Mouse (Mus musculus) heart, adult 2 months (tissue): ENCODE measurements around the gene Rap1b. TPM values are rescaled to one million over a fixed set of nuclear protein-coding genes. Genes with fewer than 3 reads are reported as not detected.

Source experiments
- DNase-seq, 2 experiments: peaks; one replicate each; pipeline ENCODE4 v3.0.0; 2021
- H3K27ac ChIP-seq: fragments of 200-600 bp; 2 replicates; pipeline ENCODE4 v1.8.1; 2022
- H3K27me3 ChIP-seq: fragments of 200-500 bp; 2 replicates; pipeline ENCODE4 v1.6.1; 2012; ENCODE audit warnings: mild to moderate bottlenecking, low read length, inconsistent platforms, mixed read lengths; ENCODE audit not compliant: control insufficient read depth, insufficient read depth
- H3K36me3 ChIP-seq: fragments of 200-500 bp; 2 replicates; pipeline ENCODE4 v1.6.1; 2012; ENCODE audit warnings: low read length, inconsistent platforms; ENCODE audit not compliant: control insufficient read depth, insufficient read depth
- H3K4me1 ChIP-seq: fragments of 200-500 bp; 2 replicates; pipeline ENCODE4 v1.6.1; 2011; ENCODE audit warnings: low read length; ENCODE audit not compliant: control insufficient read depth, insufficient read depth
- H3K4me3 ChIP-seq: fragments of 200-600 bp; 2 replicates; pipeline ENCODE4 v1.8.1; 2022
- H3K79me2 ChIP-seq: fragments of 200-500 bp; replicated peaks from 2 replicates; pipeline ENCODE4 v1.6.1; 2012; ENCODE audit warnings: mild to moderate bottlenecking, inconsistent platforms, low read length, moderate library complexity, mixed read lengths; ENCODE audit not compliant: control insufficient read depth, insufficient read depth
- H3K9ac ChIP-seq: fragments of 200-500 bp; 2 replicates; pipeline ENCODE4 v1.6.1; 2012; ENCODE audit warnings: low read depth, mild to moderate bottlenecking, control low read depth, inconsistent platforms, low read length, mixed read lengths
- CTCF ChIP-seq: fragments of 200-600 bp; IDR thresholded peaks from 2 replicates; pipeline ENCODE4 v1.8.1; 2022; ENCODE audit warnings: antibody characterized with exemption, mild to moderate bottlenecking, moderate library complexity
- EP300 ChIP-seq: fragments of 200-500 bp; IDR thresholded peaks from 2 replicates; pipeline ENCODE4 v1.6.1; 2011; ENCODE audit warnings: low read depth, low read length, control low read depth; ENCODE audit not compliant: insufficient read depth
- POLR2A ChIP-seq: fragments of 200-500 bp; IDR thresholded peaks from 2 replicates; pipeline ENCODE4 v1.6.1; 2011; ENCODE audit warnings: mild to moderate bottlenecking, low read depth, low read length, control low read depth; ENCODE audit not compliant: insufficient read depth
- WGBS: fragments of 180-500 bp; shearing (Covaris S2); methylation state at CpG from one replicate; pipeline ENCODE4 v1.1.7; 2018; 5-methylcytosine and 5-hydroxymethylcytosine counted together
- intact Hi-C: fragments of 180-260 bp; cut with DNase I; formaldehyde crosslinking; loops from one replicate; pipeline ENCODE4 v1.15.1; 2025
- polyA plus RNA-seq: library from polyadenylated mRNA; depleted of rRNA; stranded (reverse); fragments of >200 nt; gene quantifications from 2 replicates; pipeline ENCODE4 v1.2.3, GENCODE M21; 2012
- total RNA-seq, 2 experiments: library from RNA; stranded (reverse); gene quantifications; 2 replicates each; pipeline ENCODE4 v1.2.3; 2021

Gene Rap1b
- total and polyA plus RNA-seq, 3 experiments = 23.4 to 53.4 (median 48.0) TPM

DNA sequence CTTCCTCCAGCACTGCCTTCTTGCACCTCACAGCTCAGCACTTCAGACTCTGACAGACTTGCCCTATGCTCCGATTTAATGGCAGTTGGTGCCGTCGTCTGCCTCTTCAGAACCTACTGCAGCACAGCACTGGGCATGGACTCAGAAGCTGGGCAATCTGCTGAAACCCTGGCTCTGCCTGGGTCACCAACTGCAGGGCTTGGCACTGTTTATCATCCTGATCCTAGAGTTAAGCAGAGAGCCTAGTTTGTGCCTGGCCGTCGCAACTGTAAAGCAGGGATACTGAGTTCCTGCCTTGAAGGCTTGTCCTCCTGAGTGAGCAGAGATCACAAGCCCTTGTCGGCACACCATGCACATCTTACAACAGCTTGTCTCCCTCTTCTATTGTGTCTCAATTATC lies 29.1 kb downstream of the Rap1b start:
- Histone ChIP-seq H3K4me1 (no peaks in the 10 kb centered on the region), H3K27me3 (no peaks in the 10 kb centered on the region), H3K36me3 (peaks cover 18% of the 10 kb centered on the region), H3K79me2 (peaks cover under 1% of the 10 kb centered on the region; the same call in 1 of the 2 replicates), H3K27ac (no peak overlapping the region), H3K9ac (no peak overlapping the region), H3K4me3 (no peak overlapping the region)
- DNase-seq = no peak
- WGBS = 79% methylated on average over 6 of the region's 6 CpGs
- intact Hi-C loops = no loop called here
- no peak for TF ChIP-seq EP300
- no peak for TF ChIP-seq CTCF
- TF ChIP-seq POLR2A = no peak

DNA sequence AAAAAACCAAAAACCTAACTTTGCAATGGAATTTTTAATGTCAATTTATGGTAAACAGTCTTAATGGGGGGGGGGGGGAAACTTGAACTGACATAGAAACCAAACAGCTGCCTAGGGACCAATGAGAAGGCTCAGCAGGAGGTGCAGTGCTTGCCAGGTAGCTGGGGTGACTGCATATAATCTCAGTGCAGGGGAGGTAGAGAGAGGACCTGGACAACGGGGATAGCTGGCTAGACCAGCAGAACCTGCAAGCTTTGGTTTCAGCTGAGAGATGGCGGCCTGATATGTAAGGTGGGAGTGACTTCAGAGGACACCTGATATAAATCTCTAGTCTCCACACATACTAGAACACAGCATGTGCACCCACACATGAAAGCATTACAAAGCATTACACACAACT lies 33.3 kb downstream of the Rap1b start:
- DNase-seq = peak in 1 of 2 experiments; percentile 9
- Histone ChIP-seq H3K4me1 (no peaks in the 10 kb centered on the region), H3K36me3 (peaks cover 10% of the 10 kb centered on the region), H3K4me3 (no peak overlapping the region), H3K79me2 (no peaks in the 10 kb centered on the region), H3K27ac (no peak overlapping the region), H3K27me3 (no peaks in the 10 kb centered on the region), H3K9ac (no peak overlapping the region)
- WGBS = 85% methylated on average over 2 of the region's 2 CpGs
- no peak for TF ChIP-seq EP300
- no peak for TF ChIP-seq CTCF
- no peak for TF ChIP-seq POLR2A
- intact Hi-C loops = no loop called here

GRCm38 (mm10) chr10:117811555-117811954 lies 34.3 kb downstream of the Rap1b start:
- WGBS = 92% methylated on average over 8 of the region's 8 CpGs
- DNase-seq = peak in 1 of 2 experiments; percentile 14
- H3K27me3 ChIP-seq = no peaks in the 10 kb centered on the region
- intact Hi-C loops = no loop called here
- H3K79me2 ChIP-seq = no peaks in the 10 kb centered on the region
- H3K27ac ChIP-seq = no peak overlapping the region
- peaks cover 10% of the 10 kb centered on the region for H3K36me3 ChIP-seq
- H3K4me3 ChIP-seq = no peak overlapping the region
- TF ChIP-seq EP300 (no peak), CTCF (no peak), POLR2A (no peak)
- no peaks in the 10 kb centered on the region for H3K4me1 ChIP-seq
- H3K9ac ChIP-seq = no peak overlapping the region

DNA sequence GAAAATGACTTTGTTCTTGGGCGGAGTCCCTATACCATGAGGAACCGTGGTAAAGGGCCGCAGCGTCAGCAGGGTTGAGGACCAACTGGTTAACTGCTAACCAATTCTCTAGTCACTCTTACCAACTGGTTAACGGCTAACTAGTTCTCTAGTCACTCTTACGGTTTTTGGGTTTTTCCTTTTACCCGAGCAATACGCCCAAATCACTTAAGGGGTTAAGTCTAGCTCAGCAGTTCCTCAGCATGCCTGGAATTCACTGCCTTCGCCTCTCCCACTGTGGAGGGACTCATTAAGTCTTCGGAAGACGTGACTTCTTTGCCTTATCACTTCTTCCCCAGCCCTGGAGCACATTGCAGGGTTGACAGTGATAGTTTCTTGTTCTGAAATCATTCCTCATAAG lies 35.3 kb downstream of the Rap1b start:
- Histone ChIP-seq H3K79me2 (no peaks in the 10 kb centered on the region), H3K36me3 (peaks cover 8% of the 10 kb centered on the region), H3K27me3 (no peaks in the 10 kb centered on the region), H3K9ac (no peak overlapping the region), H3K27ac (no peak overlapping the region), H3K4me1 (no peaks in the 10 kb centered on the region), H3K4me3 (no peak overlapping the region)
- TF ChIP-seq CTCF (no peak), POLR2A (no peak), EP300 (no peak)
- DNase-seq = peak in 1 of 2 experiments; percentile 8
- intact Hi-C loops = no loop called here
- 81% methylated on average over 11 of the region's 11 CpGs for WGBS

GRCm38 (mm10) chr10:117808068-117808467 lies 37.8 kb downstream of the Rap1b start:
- WGBS = 68% methylated on average over 6 of the region's 6 CpGs
- DNase-seq = no peak
- intact Hi-C loops = no loop called here

DNA sequence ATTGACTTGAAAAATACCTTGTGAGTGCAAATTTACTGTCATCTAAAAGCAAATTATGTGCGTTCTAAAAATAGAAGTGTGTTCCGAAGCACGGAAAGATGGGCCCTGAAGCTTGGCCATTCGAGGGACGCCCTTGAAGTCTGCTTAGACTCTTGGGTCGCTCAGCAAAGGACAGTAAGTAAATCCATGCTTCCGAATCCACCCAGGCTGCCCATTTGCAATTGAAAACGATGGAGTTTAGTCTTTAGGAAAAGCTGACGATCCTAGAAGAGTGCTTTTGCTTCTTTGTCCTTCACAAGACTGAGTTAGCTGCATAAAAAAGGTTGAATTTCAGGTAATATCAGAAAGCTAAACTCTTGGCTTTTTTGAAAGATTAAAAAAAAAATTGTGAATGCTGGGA lies 39.9 kb downstream of the Rap1b start:
- Histone ChIP-seq H3K36me3 (0 out of 2 replicates have a peak, but pooled peaks cover 2% of the 10 kb centered on the region), H3K4me3 (no peak overlapping the region), H3K9ac (no peak overlapping the region), H3K4me1 (no peaks in the 10 kb centered on the region), H3K27ac (no peak overlapping the region), H3K27me3 (no peaks in the 10 kb centered on the region), H3K79me2 (no peaks in the 10 kb centered on the region)
- 47% methylated on average over 9 of the region's 9 CpGs for WGBS
- intact Hi-C loops = no loop called here
- DNase-seq = no peak
- TF ChIP-seq POLR2A = no peak
- no peak for TF ChIP-seq EP300
- TF ChIP-seq CTCF = no peak

More at GRCm38 (mm10) chr10:117808068-117808467, 37.8 kb downstream of the Rap1b start:
- H3K27me3 ChIP-seq = no peaks in the 10 kb centered on the region
- no peak for TF ChIP-seq EP300
- no peak for TF ChIP-seq POLR2A
- no peak for TF ChIP-seq CTCF
- H3K36me3 ChIP-seq = 0 out of 2 replicates have a peak, but pooled peaks cover 2% of the 10 kb centered on the region
- no peaks in the 10 kb centered on the region for H3K4me1 ChIP-seq
- no peak overlapping the region for H3K4me3 ChIP-seq
- no peaks in the 10 kb centered on the region for H3K79me2 ChIP-seq
- no peak overlapping the region for H3K9ac ChIP-seq
- H3K27ac ChIP-seq = no peak overlapping the region
